Mouse (Mus musculus): ENCODE data around the gene Zfp446. TPM values are rescaled to one million over a fixed set of nuclear protein-coding genes. Genes with fewer than 3 reads are reported as not detected.

Zfp446 gene
- polyA plus RNA-seq, 1 experiment from 2014 or later, result 7.2 TPM

DNA sequence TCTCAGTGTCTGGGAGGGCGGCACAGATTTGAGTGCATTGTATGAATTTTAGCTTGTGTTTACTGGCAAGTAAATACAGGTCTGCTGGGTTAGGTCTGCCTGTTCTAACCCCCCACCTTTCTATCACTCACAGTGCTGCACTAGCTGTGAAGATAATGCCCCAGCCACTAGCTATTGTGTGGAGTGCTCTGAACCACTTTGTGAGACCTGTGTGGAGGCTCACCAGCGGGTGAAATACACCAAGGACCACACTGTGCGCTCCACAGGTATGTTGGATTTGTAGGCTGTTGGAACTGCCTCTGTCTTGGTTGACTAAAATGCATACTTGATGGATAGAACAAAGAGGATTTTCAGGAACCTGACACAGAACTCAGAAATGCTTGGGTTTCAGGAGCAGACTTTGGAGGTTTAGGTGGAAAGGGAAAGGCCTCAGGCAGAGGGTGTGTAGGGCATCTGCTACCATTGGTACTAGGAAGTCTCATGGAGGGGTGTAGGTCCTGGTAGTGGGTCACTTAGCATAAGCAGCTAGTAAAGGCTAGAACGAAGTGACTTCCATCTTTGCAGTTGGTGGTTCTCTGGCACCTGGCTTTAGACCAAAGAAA is 48.0 kb downstream of the Zfp446 start:
- Histone ChIP-seq H3K27ac (ENCODE audit: poor library complexity, severe bottlenecking) (peak overlapping the region; percentile 99; the same call in 1 of the 2 replicates), H3K9ac (peak overlapping the region; percentile 97), H3K4me1 (replicated peaks) (peaks cover 20% of the 10 kb centered on the region), H3K9me3 (replicated peaks) (no peaks in the 10 kb centered on the region), H3K36me3 (peaks cover 53% of the 10 kb centered on the region), H3K4me2 (peak overlapping the region; percentile 92), H3K4me3 (peak overlapping the region; percentile 91), H3K27me3 (replicated peaks) (no peaks in the 10 kb centered on the region)
- ATAC-seq (ENCODE audit: insufficient number of reproducible peaks, low FRiP score), result no peak
- WGBS, result 32% methylated on average over 4 of the region's 4 CpGs

DNA sequence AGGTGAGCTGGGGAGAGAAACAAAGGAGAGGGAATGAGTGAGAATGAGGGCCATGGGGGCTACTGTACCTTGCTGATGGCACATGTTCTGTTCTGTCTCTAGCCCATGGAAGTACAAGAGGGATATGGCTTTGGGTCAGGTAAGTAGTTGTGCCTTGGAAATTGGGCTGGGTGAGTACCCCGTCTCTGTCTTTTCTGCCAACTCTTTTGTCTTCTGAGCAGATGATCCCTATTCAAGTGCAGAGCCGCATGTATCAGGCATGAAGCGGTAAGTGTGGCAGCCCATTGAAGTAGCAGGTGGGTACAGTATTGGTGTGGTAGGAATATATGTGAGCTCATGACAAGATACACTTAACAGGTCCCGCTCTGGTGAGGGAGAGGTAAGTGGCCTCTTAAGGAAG is 51.3 kb downstream of the Zfp446 start:
- H3K36me3 ChIP-seq, result peaks cover 82% of the 10 kb centered on the region
- WGBS, result 96% methylated on average over 4 of the region's 4 CpGs
- H3K4me3 ChIP-seq, result no peak overlapping the region
- H3K27me3 ChIP-seq (replicated peaks), result no peaks in the 10 kb centered on the region
- no peak for ATAC-seq (ENCODE audit: insufficient number of reproducible peaks, low FRiP score)
- H3K27ac ChIP-seq (ENCODE audit: poor library complexity, severe bottlenecking), result no peak overlapping the region
- peaks cover 27% of the 10 kb centered on the region for H3K4me1 ChIP-seq (replicated peaks)
- no peaks in the 10 kb centered on the region for H3K9me3 ChIP-seq (replicated peaks)
- no peak overlapping the region for H3K4me2 ChIP-seq
- no peak overlapping the region for H3K9ac ChIP-seq

DNA sequence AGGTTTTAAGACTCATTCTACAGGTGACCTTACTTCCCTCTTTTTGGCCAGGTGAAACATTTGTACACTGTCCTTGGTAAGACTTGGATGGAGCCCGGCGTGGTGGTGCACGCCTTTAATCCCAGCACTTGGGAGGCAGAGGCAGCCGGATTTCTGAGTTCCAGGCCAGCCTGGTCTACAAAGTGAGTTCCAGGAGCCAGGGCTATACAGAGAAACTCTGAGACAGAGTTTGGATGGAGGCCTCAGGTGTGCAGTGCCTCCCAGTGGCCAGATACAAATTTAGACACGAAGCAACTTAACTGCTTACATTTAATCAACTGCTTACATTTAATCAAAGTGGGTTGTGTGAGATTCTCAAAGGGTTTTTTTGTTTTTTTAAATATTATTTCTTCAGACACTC is 53.4 kb downstream of the Zfp446 start:
- WGBS, result 76% methylated on average over 5 of the region's 5 CpGs
- Histone ChIP-seq H3K9me3 (replicated peaks) (no peaks in the 10 kb centered on the region), H3K36me3 (peaks cover 87% of the 10 kb centered on the region), H3K4me1 (replicated peaks) (peaks cover 31% of the 10 kb centered on the region), H3K4me3 (no peak overlapping the region), H3K4me2 (no peak overlapping the region), H3K27ac (ENCODE audit: poor library complexity, severe bottlenecking) (no peak overlapping the region), H3K27me3 (replicated peaks) (no peaks in the 10 kb centered on the region), H3K9ac (no peak overlapping the region)
- ATAC-seq (ENCODE audit: insufficient number of reproducible peaks, low FRiP score), result no peak

- Histone ChIP-seq H3K4me2 (no peak overlapping the region), H3K9ac (no peak overlapping the region), H3K4me3 (no peak overlapping the region), H3K9me3 (replicated peaks) (no peaks in the 10 kb centered on the region), H3K27me3 (replicated peaks) (no peaks in the 10 kb centered on the region), H3K4me1 (replicated peaks) (peaks cover 33% of the 10 kb centered on the region), H3K36me3 (peaks cover 81% of the 10 kb centered on the region), H3K27ac (ENCODE audit: poor library complexity, severe bottlenecking) (no peak overlapping the region)
- 86% methylated on average over 2 of the region's 2 CpGs for WGBS
- ATAC-seq (ENCODE audit: insufficient number of reproducible peaks, low FRiP score), result no peak
Observed at GRCm38 (mm10) chr7:13031983-13032382, 54.3 kb downstream of the Zfp446 start.

DNA sequence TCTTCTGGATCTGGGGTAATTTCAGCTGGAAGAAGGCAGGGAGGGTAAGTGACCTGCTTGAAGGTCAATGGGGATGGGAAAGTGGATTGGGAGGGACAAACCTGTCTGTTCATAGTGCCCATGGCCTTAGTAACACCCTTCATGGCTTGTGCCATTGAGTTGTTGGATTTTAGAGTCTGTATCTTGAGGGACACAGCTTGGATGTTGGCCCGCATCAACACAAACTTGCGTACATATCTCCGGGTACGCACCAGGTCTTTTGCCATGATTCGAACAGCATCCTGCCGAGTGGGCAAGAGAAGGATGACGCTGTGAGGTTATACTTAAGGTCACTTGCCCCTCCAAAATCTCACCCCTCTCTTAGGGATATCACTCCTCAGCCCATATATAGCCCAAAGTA is 54.9 kb downstream of the Zfp446 start:
- Histone ChIP-seq H3K27me3 (replicated peaks) (no peaks in the 10 kb centered on the region), H3K27ac (ENCODE audit: poor library complexity, severe bottlenecking) (no peak overlapping the region), H3K9ac (no peak overlapping the region), H3K4me3 (no peak overlapping the region), H3K4me2 (no peak overlapping the region), H3K4me1 (replicated peaks) (peaks cover 33% of the 10 kb centered on the region), H3K36me3 (peaks cover 75% of the 10 kb centered on the region), H3K9me3 (replicated peaks) (no peaks in the 10 kb centered on the region)
- WGBS, result 91% methylated on average over 7 of the region's 7 CpGs
- no peak for ATAC-seq (ENCODE audit: insufficient number of reproducible peaks, low FRiP score)

GRCm38 (mm10) chr7:13033451-13034147 is 56.0 kb downstream of the Zfp446 start:
- no peak for ATAC-seq (ENCODE audit: insufficient number of reproducible peaks, low FRiP score)
- WGBS, result 43% methylated on average over 13 of the region's 13 CpGs

DNA sequence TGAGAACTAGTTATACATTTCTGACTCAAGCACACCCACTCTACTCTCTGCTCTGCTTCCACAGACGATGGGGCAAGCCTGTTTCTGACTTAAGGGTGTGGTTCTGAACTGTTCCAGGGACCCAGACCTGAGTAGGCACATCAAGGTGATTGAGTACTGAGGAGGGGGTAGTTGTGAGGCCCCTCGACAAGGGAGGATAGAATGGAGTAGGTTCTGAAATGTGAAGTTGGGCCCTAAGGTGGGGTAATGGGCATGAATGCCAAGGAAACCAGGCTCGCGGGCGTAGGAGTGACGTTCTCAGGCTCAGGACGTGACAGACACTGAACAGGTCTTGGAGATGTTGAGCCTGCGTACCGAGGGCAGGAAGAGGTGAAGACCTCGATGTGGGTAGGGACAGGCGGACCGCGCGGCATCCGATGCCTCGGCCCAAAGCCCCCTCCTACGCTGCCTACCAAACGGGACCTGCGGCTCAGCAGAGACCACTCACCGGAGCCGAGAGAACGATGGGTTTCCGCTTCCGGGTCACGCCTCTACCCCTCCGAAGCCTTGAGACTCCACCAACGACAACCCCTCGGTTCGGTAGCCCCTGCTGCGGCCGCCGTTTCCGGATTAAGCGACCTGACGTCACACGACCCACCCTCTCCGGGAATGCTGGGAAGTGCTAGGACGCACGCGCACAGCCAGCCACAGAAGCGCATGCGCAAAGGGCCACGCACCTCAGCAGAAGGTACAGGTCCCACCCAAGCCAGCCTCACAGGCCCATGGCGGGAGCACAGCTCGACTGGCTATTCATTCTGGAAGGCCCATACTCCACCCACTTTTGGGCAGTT is 56.7 kb downstream of the Zfp446 start, which contains the start of gene Chmp2a:
TSS of gene Chmp2a (minus strand) at position 660 of the 830 bp plus-strand sequence.
- Histone ChIP-seq H3K36me3 (peaks cover 57% of the 10 kb centered on the region), H3K9ac (peak within 1 kb of the TSS; percentile 84), H3K27ac (ENCODE audit: poor library complexity, severe bottlenecking) (peak within 1 kb of the TSS; percentile 85), H3K4me2 (peak within 1 kb of the TSS; percentile 91), H3K4me3 (peak within 1 kb of the TSS; percentile 65), H3K27me3 (replicated peaks) (no peaks in the 10 kb centered on the region), H3K9me3 (replicated peaks) (no peaks in the 10 kb centered on the region), H3K4me1 (replicated peaks) (peaks cover 41% of the 10 kb centered on the region)
- WGBS, result under 1% methylated on average over 45 of the region's 45 CpGs
- peak; percentile 81 for ATAC-seq (ENCODE audit: insufficient number of reproducible peaks, low FRiP score)

More at GRCm38 (mm10) chr7:13033451-13034147, 56.0 kb downstream of the Zfp446 start:
- Histone ChIP-seq H3K27ac (ENCODE audit: poor library complexity, severe bottlenecking) (peak overlapping the region; percentile 85), H3K36me3 (peaks cover 65% of the 10 kb centered on the region), H3K9ac (peak overlapping the region; percentile 84), H3K4me1 (replicated peaks) (peaks cover 33% of the 10 kb centered on the region), H3K4me2 (peak overlapping the region; percentile 85), H3K27me3 (replicated peaks) (no peaks in the 10 kb centered on the region), H3K9me3 (replicated peaks) (no peaks in the 10 kb centered on the region), H3K4me3 (peak overlapping the region; percentile 65)

Other genes with a start within 250 kb of the Zfp446 start
- not detected in 2 replicates for gene Vmn2r56, start 242.8 kb upstream of the Zfp446 start, polyA plus RNA-seq (2016; fragmentation: Nextera tagmentation; extraction: Ambion mirVana)
- gene Zscan18, start 174.2 kb upstream of the Zfp446 start, polyA plus RNA-seq (2016; fragmentation: Nextera tagmentation; extraction: Ambion mirVana), result 10.4 and 12.0 TPM in 2 replicates
- gene Zfp329, start 159.0 kb upstream of the Zfp446 start, polyA plus RNA-seq (2016; fragmentation: Nextera tagmentation; extraction: Ambion mirVana), result 11.9 and 12.2 TPM in 2 replicates
- 22.9 and 23.1 TPM in 2 replicates for gene Zfp110, start 143.1 kb upstream of the Zfp446 start, polyA plus RNA-seq (2016; fragmentation: Nextera tagmentation; extraction: Ambion mirVana)
- 3.0 and 3.2 TPM in 2 replicates for gene Zfp128, start 96.7 kb upstream of the Zfp446 start, polyA plus RNA-seq (2016; fragmentation: Nextera tagmentation; extraction: Ambion mirVana)
- 10.9 and 11.3 TPM in 2 replicates for gene Zscan22, start 80.0 kb upstream of the Zfp446 start, polyA plus RNA-seq (2016; fragmentation: Nextera tagmentation; extraction: Ambion mirVana)
- gene Rps5, start 55.6 kb upstream of the Zfp446 start, polyA plus RNA-seq (2016; fragmentation: Nextera tagmentation; extraction: Ambion mirVana), result 456 and 474 TPM in 2 replicates
- 0.95 and 1.1 TPM in 2 replicates for gene Rnf225, start 50.4 kb upstream of the Zfp446 start, polyA plus RNA-seq (2016; fragmentation: Nextera tagmentation; extraction: Ambion mirVana)
- 7.8 and 8.0 TPM in 2 replicates for gene Zfp324, start 12.0 kb upstream of the Zfp446 start, polyA plus RNA-seq (2016; fragmentation: Nextera tagmentation; extraction: Ambion mirVana)
- 0.22 TPM in 1 of 2 replicates, not detected in the other for gene Slc27a5, start 20.3 kb downstream of the Zfp446 start, polyA plus RNA-seq (2016; fragmentation: Nextera tagmentation; extraction: Ambion mirVana)
- gene Trim28, start 21.3 kb downstream of the Zfp446 start, polyA plus RNA-seq (2016; fragmentation: Nextera tagmentation; extraction: Ambion mirVana), result 221 and 228 TPM in 2 replicates
- 16.2 and 18.7 TPM in 2 replicates for gene Zbtb45, start 32.2 kb downstream of the Zfp446 start, polyA plus RNA-seq (2016; fragmentation: Nextera tagmentation; extraction: Ambion mirVana)
- 127 and 131 TPM in 2 replicates for gene Chmp2a, start 57.0 kb downstream of the Zfp446 start, polyA plus RNA-seq (2016; fragmentation: Nextera tagmentation; extraction: Ambion mirVana)
- 160 and 170 TPM in 2 replicates for gene Ube2m, start 60.4 kb downstream of the Zfp446 start, polyA plus RNA-seq (2016; fragmentation: Nextera tagmentation; extraction: Ambion mirVana)
- gene Mzf1, start 76.9 kb downstream of the Zfp446 start, polyA plus RNA-seq (2016; fragmentation: Nextera tagmentation; extraction: Ambion mirVana), result 2.0 and 2.3 TPM in 2 replicates
- gene Vmn1r85, start 117.3 kb downstream of the Zfp446 start, polyA plus RNA-seq (2016; fragmentation: Nextera tagmentation; extraction: Ambion mirVana), result not detected in 2 replicates
- not detected in 2 replicates for gene Vmn1r86, start 142.1 kb downstream of the Zfp446 start, polyA plus RNA-seq (2016; fragmentation: Nextera tagmentation; extraction: Ambion mirVana)
- not detected in 2 replicates for gene Vmn1r87, start 162.3 kb downstream of the Zfp446 start, polyA plus RNA-seq (2016; fragmentation: Nextera tagmentation; extraction: Ambion mirVana)
- gene Vmn1r88, start 181.7 kb downstream of the Zfp446 start, polyA plus RNA-seq (2016; fragmentation: Nextera tagmentation; extraction: Ambion mirVana), result not detected in 2 replicates
- not detected in 2 replicates for gene Vmn1r89, start 235.2 kb downstream of the Zfp446 start, polyA plus RNA-seq (2016; fragmentation: Nextera tagmentation; extraction: Ambion mirVana)